Mouse (Mus musculus) stomach, embryonic 16.5 days (tissue): ENCODE data around the gene Fyb2. TPM values are rescaled to one million over a fixed set of nuclear protein-coding genes. Genes with fewer than 3 reads are reported as not detected.

Experiments used
- ATAC-seq: fragments of 200-750 bp; cut with Nextera tagmentation; 2 replicates; pipeline ENCODE4 v1.8.0; 2017; ENCODE audit warnings: moderate number of reproducible peaks, moderate TSS enrichment; ENCODE audit not compliant: insufficient read depth, low FRiP score
- H3K27ac ChIP-seq: fragments of 300-500 bp; sonication (generic); 2 replicates; pipeline ENCODE4 v1.5.1; 2014; ENCODE audit warnings: low read length
- H3K27me3 ChIP-seq: fragments of 300-500 bp; sonication (generic); 2 replicates; pipeline ENCODE4 v1.6.1; 2014; ENCODE audit warnings: low read length, control low read depth, mixed read lengths; ENCODE audit not compliant: control insufficient read depth, insufficient read depth
- H3K36me3 ChIP-seq: fragments of 300-500 bp; sonication (generic); 2 replicates; pipeline ENCODE4 v1.6.1; 2014; ENCODE audit warnings: low read length; ENCODE audit not compliant: control insufficient read depth, insufficient read depth
- H3K4me1 ChIP-seq: fragments of 300-500 bp; sonication (generic); 2 replicates; pipeline ENCODE4 v1.6.1; 2014; ENCODE audit warnings: low read length, control low read depth, mixed read lengths; ENCODE audit not compliant: control insufficient read depth, insufficient read depth
- H3K4me2 ChIP-seq: fragments of 300-500 bp; sonication (generic); 2 replicates; pipeline ENCODE4 v1.6.1; 2014; ENCODE audit warnings: low read depth, low read length, mixed read lengths
- H3K4me3 ChIP-seq: fragments of 300-500 bp; sonication (generic); replicated peaks from 2 replicates; pipeline ENCODE4 v1.5.1; 2014; ENCODE audit warnings: mild to moderate bottlenecking, low read length
- H3K9ac ChIP-seq: fragments of 300-500 bp; sonication (generic); 2 replicates; pipeline ENCODE4 v1.6.1; 2014; ENCODE audit warnings: low read length
- H3K9me3 ChIP-seq: fragments of 300-500 bp; sonication (generic); replicated peaks from 2 replicates; pipeline ENCODE4 v1.6.1; 2016; ENCODE audit warnings: low read length, control low read depth; ENCODE audit not compliant: control insufficient read depth
- WGBS: fragments of 180-500 bp; shearing (Covaris S2); extraction: QIAGEN DNeasy Blood & Tissue Kit; methylation state at CpG from one replicate; pipeline ENCODE4 v1.1.7; 2014; 5-methylcytosine and 5-hydroxymethylcytosine counted together
- polyA plus RNA-seq: library from polyadenylated mRNA; unstranded; fragments of >200 nt; fragmentation: Nextera tagmentation; extraction: Ambion mirVana; gene quantifications from 2 replicates; pipeline ENCODE4 v1.2.1, GENCODE M21; 2015

The Fyb2 gene
- polyA plus RNA-seq, 1 experiment from 2014 or later = 0.09 TPM

DNA sequence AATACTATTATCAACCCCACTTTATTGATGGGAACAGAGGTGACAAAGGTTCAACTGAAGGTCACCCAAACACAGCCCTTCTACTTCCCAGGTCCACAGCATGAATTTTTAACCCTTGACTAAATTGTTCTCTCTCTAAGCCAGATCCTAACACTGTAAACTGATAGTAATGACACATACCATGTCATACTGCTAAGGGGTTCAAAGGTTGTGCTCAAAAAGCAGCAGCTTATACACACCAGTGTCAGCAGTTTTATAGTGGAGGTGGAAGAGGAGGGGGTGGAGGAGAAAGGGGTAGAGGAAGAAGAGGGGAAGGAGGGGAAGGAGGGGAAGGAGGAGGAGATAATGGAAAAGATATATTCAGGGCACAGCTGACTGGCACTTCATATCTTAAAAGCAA is 20.4 kb downstream of the Fyb2 start:
- no peak overlapping the region for H3K4me3 ChIP-seq
- H3K9ac ChIP-seq = no peak overlapping the region
- H3K27ac ChIP-seq = no peak overlapping the region
- H3K4me2 ChIP-seq = no peak overlapping the region
- no peaks in the 10 kb centered on the region for H3K27me3 ChIP-seq
- no peaks in the 10 kb centered on the region for H3K9me3 ChIP-seq
- no peak for ATAC-seq
- H3K36me3 ChIP-seq = no peaks in the 10 kb centered on the region
- H3K4me1 ChIP-seq = no peaks in the 10 kb centered on the region

DNA sequence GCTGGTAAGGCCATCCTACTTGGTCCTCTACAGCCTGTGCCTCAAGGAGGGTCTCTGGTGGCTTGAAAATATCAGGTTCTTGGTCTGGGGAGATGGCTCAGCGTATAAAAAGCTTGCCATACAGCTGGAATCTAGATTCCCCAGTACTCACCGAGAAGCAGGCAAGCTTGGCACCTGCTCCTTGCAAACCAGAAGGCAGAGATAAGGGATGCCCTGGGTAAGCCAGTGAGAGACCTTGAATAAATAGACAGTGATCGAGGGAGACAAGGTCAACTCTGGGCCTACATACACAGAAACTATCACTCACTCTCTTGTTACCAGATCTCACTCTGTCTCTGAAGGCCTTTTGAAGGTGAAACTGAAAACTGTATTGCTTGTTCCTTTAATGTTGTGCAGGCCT is 21.7 kb downstream of the Fyb2 start:
- 49% methylated on average over 3 of the region's 3 CpGs for WGBS
- no peak for ATAC-seq
- no peak overlapping the region for H3K27ac ChIP-seq
- no peaks in the 10 kb centered on the region for H3K27me3 ChIP-seq
- no peak overlapping the region for H3K4me3 ChIP-seq
- no peaks in the 10 kb centered on the region for H3K36me3 ChIP-seq
- no peak overlapping the region for H3K4me2 ChIP-seq
- no peaks in the 10 kb centered on the region for H3K4me1 ChIP-seq
- no peaks in the 10 kb centered on the region for H3K9me3 ChIP-seq
- no peak overlapping the region for H3K9ac ChIP-seq

DNA sequence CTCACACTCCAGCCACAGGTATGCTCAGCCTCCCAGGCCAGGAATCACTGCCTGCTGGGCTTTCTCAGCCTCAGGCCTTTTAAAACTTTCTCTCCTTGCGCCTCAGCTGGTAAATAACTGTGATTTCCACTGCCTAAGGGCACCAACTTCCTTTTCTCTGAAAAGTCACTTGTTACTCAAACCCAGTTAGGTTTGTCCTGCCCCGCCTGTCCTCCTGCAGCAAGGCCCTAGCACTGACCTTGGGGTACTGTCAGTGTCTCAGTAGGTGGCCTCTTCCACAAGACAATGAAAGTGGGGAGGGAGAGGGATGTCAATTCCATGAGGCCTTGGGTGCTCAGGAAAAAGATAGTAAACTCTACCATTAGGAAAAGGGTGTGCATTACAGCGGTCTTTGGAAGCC is 22.2 kb downstream of the Fyb2 start:
- Histone ChIP-seq H3K4me2 (no peak overlapping the region), H3K36me3 (no peaks in the 10 kb centered on the region), H3K4me1 (no peaks in the 10 kb centered on the region), H3K4me3 (no peak overlapping the region), H3K27me3 (no peaks in the 10 kb centered on the region), H3K9me3 (no peaks in the 10 kb centered on the region), H3K27ac (no peak overlapping the region), H3K9ac (no peak overlapping the region)
- 63% methylated on average over 3 of the region's 3 CpGs for WGBS
- no peak for ATAC-seq

DNA sequence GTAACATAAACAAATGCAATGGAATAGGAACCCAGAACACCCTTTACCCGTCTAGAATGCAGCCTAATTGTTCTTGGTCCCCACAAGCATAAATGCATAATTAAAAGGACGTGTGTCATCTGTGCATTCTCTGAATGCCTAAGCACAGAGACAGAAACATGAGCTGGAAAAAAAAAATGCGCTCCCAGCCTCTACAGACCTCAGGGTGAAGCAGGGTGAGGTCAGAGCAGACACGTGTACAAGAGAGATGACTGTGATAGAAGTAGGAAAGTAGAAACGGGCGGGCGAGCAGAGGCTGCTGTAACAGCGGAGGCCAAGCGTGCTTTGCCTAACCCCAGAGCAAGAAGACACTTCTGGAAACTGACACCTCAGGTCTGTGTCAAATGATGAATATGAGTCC is 22.8 kb downstream of the Fyb2 start:
- no peaks in the 10 kb centered on the region for H3K27me3 ChIP-seq
- no peaks in the 10 kb centered on the region for H3K9me3 ChIP-seq
- H3K4me2 ChIP-seq = no peak overlapping the region
- H3K4me1 ChIP-seq = no peaks in the 10 kb centered on the region
- H3K27ac ChIP-seq = no peak overlapping the region
- no peaks in the 10 kb centered on the region for H3K36me3 ChIP-seq
- ATAC-seq = no peak
- no peak overlapping the region for H3K4me3 ChIP-seq
- WGBS = 45% methylated on average over 9 of the region's 9 CpGs
- H3K9ac ChIP-seq = no peak overlapping the region

DNA sequence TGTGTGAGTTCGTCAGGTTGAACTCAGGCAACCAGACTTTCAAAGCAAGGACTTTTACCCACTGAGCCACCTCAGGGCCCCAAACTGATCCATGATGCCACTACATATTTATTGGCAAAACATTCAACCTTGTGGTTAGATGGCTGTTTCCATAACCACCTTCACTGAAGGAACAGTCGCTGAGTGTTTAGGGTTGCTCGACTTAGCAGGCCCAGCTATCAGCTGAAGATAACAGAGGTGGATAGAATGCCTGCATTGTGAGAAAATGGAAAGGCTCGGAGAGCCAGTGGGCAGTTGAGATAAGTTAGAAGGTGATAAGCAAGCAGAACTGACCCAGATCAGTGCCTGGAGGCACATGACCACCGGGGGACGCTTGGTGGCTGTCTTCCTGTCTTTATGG is 26.3 kb downstream of the Fyb2 start:
- 46% methylated on average over 6 of the region's 6 CpGs for WGBS
- ATAC-seq = no peak
- no peak overlapping the region for H3K4me3 ChIP-seq

DNA sequence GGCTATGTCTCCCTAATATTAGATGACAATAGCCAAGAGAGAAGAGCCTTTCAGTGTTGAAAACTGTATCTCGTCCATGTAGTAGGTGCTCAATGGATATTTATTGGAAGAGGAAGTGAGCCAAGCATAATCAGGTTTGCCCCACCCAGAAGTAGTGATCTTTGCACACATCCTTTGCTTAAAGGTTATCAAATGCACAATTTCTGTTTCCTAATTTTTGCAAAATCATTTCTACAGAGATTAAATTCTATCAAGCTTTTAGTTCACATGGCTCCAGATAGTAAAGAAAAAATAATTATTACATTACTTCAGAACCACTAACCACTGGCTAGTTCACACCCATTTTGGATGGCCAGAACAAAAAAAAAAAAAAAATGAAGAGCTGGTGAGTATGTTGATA is 28.6 kb downstream of the Fyb2 start:
- H3K4me1 ChIP-seq = no peaks in the 10 kb centered on the region
- no peak overlapping the region for H3K27ac ChIP-seq
- H3K9me3 ChIP-seq = no peaks in the 10 kb centered on the region
- no peak overlapping the region for H3K4me3 ChIP-seq
- no peak for ATAC-seq
- H3K9ac ChIP-seq = no peak overlapping the region
- 80% methylated on average over 1 of the region's 1 CpGs for WGBS
- H3K27me3 ChIP-seq = no peaks in the 10 kb centered on the region
- H3K4me2 ChIP-seq = no peak overlapping the region
- H3K36me3 ChIP-seq = no peaks in the 10 kb centered on the region

More for the DNA sequence above, 26.3 kb downstream of the Fyb2 start:
- Histone ChIP-seq H3K9ac (no peak overlapping the region), H3K36me3 (no peaks in the 10 kb centered on the region), H3K27ac (no peak overlapping the region), H3K4me1 (no peaks in the 10 kb centered on the region), H3K9me3 (no peaks in the 10 kb centered on the region), H3K4me2 (no peak overlapping the region), H3K27me3 (no peaks in the 10 kb centered on the region)

DNA sequence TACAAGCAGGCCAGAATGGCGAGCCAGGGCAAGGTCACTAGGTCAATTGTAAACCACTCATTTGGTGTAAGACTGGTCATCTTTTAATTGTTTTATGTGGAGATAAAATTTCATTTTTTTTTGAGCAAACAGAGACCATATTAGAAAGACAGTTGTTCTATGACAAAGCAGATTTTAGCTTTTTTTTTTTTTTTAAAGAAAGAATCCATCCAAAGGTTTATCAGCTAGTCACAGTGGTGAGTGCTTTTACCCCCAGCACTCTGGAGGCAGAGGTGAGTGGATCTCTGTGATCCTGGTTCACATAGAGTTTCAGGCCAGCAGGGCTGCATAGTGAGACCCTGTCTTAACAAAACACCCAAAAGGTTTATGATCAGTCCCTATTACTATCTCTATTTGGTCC is 31.2 kb downstream of the Fyb2 start:
- Histone ChIP-seq H3K9me3 (no peaks in the 10 kb centered on the region), H3K4me3 (no peak overlapping the region), H3K36me3 (no peaks in the 10 kb centered on the region), H3K4me1 (no peaks in the 10 kb centered on the region), H3K4me2 (no peak overlapping the region), H3K27ac (no peak overlapping the region), H3K27me3 (no peaks in the 10 kb centered on the region), H3K9ac (no peak overlapping the region)
- ATAC-seq = no peak
- WGBS = 61% methylated on average over 1 of the region's 1 CpGs

DNA sequence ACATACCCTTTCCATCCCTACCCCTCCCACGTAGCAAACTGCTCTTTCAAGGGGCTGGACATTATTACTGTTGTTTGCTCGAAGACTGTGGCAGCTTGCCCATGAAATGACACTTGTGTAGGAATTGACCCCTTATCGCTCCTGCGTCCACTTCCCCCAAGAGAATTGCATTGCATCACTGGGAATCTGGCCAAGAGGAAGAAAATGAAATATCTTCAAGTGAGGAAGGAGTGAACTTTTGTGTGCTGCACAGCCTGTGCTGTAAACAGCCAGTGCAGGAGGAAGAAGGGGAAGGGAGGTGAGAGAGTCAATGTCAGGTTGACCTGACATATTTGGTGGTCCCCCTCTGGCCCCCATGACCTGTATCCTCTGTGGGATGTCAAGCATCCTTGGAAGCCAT is 35.6 kb downstream of the Fyb2 start:
- Histone ChIP-seq H3K27ac (no peak overlapping the region), H3K4me1 (no peaks in the 10 kb centered on the region), H3K27me3 (no peaks in the 10 kb centered on the region), H3K9me3 (no peaks in the 10 kb centered on the region), H3K9ac (no peak overlapping the region), H3K4me3 (no peak overlapping the region), H3K36me3 (no peaks in the 10 kb centered on the region), H3K4me2 (no peak overlapping the region)
- ATAC-seq = no peak
- 42% methylated on average over 4 of the region's 4 CpGs for WGBS

DNA sequence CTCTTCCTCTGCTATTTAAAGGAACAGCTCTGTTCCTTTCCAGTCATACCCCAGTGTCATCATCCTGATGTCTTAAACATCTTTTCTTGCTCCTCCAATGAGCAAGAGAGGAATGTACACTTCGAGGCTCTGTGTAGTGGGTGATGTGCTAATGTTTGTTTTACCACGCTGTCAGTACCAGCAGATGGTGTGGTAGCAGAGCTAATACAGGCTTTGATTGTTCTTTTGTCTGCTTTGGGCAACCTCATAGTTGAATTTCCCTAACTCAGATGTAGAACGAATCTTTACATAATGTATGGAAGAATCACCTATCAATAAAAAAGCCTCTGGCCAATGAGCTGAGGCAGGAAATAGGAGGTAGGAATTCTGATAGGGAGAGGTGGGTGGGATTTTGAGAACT is 36.0 kb downstream of the Fyb2 start:
- no peaks in the 10 kb centered on the region for H3K9me3 ChIP-seq
- no peak overlapping the region for H3K4me3 ChIP-seq
- ATAC-seq = no peak
- 46% methylated on average over 3 of the region's 3 CpGs for WGBS
- no peaks in the 10 kb centered on the region for H3K36me3 ChIP-seq
- no peak overlapping the region for H3K4me2 ChIP-seq
- no peak overlapping the region for H3K9ac ChIP-seq
- H3K4me1 ChIP-seq = no peaks in the 10 kb centered on the region
- no peaks in the 10 kb centered on the region for H3K27me3 ChIP-seq
- H3K27ac ChIP-seq = no peak overlapping the region

DNA sequence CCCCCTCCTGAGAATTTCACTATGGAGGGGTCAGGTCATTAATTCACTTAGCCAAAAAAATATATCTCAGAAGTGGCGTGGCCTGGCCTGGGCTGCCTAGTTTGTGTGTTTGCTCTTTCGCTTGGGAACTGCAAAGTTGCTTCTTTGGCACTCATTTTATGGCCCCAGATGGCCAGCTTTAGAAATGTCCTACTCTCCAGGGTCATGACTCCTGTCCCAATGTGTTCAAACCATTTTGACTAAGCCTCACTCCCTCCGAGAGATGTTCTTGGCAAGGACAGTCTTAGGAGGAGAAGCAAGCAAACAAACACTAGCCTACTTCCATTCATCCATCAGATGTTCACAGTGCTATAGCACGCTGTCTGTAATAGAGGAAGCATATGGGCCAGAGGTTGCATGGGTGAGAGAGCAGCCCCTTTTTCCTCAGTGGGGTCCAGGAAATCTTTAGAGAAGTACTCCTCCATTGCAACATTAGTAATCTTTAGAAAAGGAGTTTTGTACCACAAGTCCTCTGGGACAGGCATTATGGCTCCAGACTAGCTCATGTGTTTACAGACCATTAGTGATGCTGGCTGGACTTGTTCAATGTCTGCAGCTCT is 38.1 kb downstream of the Fyb2 start:
- Histone ChIP-seq H3K36me3 (no peaks in the 10 kb centered on the region), H3K4me1 (no peaks in the 10 kb centered on the region), H3K9me3 (no peaks in the 10 kb centered on the region), H3K27me3 (no peaks in the 10 kb centered on the region), H3K27ac (no peak overlapping the region), H3K9ac (no peak overlapping the region), H3K4me2 (no peak overlapping the region), H3K4me3 (no peak overlapping the region)
- 67% methylated on average over 4 of the region's 4 CpGs for WGBS
- no peak for ATAC-seq
